Mouse (Mus musculus) spleen, adult 2 months (tissue): ENCODE measurements at regions not wholly inside any gene's neighbourhood (a gene's known extent, or its start where the extent isn't known, plus 50 kb on each side); places are given as distances from the start of the nearest gene placed in this dataset.

Source experiments
- CTCF ChIP-seq: fragments of 200-500 bp; IDR thresholded peaks from 2 replicates; pipeline ENCODE4 v1.5.1; 2011; ENCODE audit warnings: mild to moderate bottlenecking, inconsistent platforms; ENCODE audit not compliant: insufficient read depth, insufficient read length, insufficient replicate concordance; ENCODE audit errors: extremely low read depth
- POLR2A ChIP-seq: fragments of 200-500 bp; IDR thresholded peaks from 2 replicates; pipeline ENCODE4 v1.6.1; 2011; ENCODE audit warnings: low read depth, low read length, inconsistent platforms

- TF ChIP-seq CTCF: no peak
- TF ChIP-seq POLR2A: no peak
Observed at GRCm38 (mm10) chr11:19189778-19190177, 171.0 kb upstream of the Meis1 start.
